Mouse (Mus musculus): ENCODE measurements at regions not wholly inside any gene's neighbourhood (a gene's known extent, or its start where the extent isn't known, plus 50 kb on each side); places are given as distances from the start of the nearest gene placed in this dataset.

DNA sequence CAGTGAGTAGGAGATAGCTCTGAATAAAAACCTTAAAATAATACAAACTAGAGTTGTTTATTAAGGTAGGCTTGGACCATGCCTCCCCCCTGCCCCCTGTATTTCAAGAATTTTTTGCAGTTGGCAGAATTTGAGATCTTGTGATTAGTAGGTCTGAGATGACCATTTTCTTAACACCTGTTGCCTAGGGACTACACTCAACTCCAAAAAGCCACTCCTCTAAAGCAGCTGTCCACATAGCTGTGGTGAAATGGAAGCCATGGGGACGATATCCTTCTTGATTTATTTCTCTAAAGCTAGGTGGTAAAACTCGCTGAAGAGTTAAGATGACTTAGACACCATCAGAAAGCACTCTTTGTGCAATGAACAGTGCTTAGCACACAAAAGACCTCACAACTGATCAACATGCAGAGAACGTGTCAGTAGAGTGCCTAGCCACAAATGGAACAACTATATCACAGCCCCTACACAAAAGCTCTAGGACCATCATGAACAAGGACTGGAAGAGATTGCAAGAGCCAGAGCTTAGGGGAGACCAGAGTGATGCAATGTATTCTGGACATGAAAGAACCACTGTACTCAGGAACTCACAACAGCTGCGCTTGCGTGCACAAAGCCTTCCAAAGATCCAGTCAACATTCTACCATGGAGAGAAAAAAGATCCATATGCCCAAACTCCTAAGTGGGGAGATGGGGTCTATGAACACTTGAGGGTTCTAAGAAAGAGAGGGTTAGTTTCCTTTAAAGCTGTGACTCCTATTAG lies 147.6 kb downstream of the Plk2 start:
- 74% methylated on average over 5 of the region's 5 CpGs for WGBS
- H3K36me3 ChIP-seq = no peaks in the 10 kb centered on the region
- H3K27ac ChIP-seq (replicated peaks) = no peak overlapping the region
- no peak for ATAC-seq (ENCODE audit: low read depth)
- no peaks in the 10 kb centered on the region for H3K9me3 ChIP-seq
- H3K4me1 ChIP-seq (replicated peaks) = no peaks in the 10 kb centered on the region
- no peak overlapping the region for H3K9ac ChIP-seq
- no peaks in the 10 kb centered on the region for H3K27me3 ChIP-seq
- H3K4me3 ChIP-seq = no peak overlapping the region
- H3K4me2 ChIP-seq = no peak overlapping the region

DNA sequence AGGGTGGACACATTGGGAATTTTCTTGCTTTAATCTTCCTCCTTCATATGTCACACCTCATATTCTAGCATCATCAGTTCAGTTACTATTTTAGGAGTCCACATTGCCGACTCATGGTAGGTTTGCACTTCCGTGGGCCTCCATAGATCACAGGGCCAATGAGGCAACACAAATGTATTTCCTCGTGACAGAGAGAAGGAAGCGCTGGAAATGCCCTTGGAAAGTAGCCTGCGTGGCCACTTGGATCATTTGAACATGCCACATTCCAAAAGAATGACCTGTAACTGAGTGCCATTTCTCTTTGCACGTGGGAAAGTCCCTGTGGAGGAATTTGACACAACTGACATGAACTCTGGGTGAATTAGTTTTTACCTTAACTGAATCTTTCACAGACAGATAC lies 150.6 kb downstream of the Plk2 start:
- WGBS = 73% methylated on average over 6 of the region's 6 CpGs
- Histone ChIP-seq H3K9ac (no peak overlapping the region), H3K9me3 (no peaks in the 10 kb centered on the region)

DNA sequence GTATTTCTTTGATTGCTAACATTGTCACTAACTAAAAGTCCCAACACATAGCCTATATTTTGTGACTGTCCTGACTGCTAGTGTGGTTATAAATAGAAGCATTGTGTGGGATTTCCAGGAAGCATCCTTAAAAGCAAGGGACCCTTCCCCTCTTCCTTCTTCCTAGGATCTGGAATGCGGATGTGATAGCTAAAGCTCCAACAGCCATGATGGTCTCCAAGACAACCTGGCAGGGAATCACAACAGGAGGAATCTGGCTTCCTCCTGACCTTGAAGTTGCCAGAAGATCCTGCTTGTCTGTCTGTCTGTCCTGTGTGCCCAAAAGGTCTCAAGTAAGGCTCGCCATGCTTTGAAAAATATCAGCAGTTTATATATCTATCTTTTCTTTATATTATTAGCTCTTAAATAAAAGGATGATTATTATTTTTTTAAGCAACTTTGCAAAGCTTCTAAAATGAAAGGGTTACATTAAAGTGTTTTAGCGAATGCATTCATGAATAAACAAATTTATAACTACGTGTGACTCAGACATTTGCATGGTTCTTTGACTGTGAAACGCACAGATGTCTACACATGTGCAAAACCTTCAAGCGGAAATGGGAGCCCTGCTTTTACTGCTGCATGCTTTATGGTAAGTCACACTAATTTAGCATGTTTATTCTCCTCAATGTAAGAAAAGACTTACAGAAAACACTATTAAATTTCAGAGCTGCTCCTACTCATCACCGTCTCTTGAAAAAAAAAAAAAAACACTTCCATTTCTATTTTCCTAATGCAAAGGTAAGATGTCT lies 160.9 kb downstream of the Plk2 start:
- Histone ChIP-seq H3K9ac (no peak overlapping the region), H3K27ac (replicated peaks) (no peak overlapping the region), H3K36me3 (no peaks in the 10 kb centered on the region), H3K27me3 (no peaks in the 10 kb centered on the region), H3K4me2 (no peak overlapping the region), H3K9me3 (no peaks in the 10 kb centered on the region), H3K4me1 (replicated peaks) (peaks cover 9% of the 10 kb centered on the region), H3K4me3 (no peak overlapping the region)
- no peak for ATAC-seq (ENCODE audit: low read depth)
- WGBS = 69% methylated on average over 7 of the region's 7 CpGs

More for the DNA sequence above, 150.6 kb downstream of the Plk2 start:
- ATAC-seq (ENCODE audit: low read depth) = no peak
- Histone ChIP-seq H3K36me3 (no peaks in the 10 kb centered on the region), H3K4me3 (no peak overlapping the region), H3K4me2 (no peak overlapping the region), H3K4me1 (replicated peaks) (no peaks in the 10 kb centered on the region), H3K27ac (replicated peaks) (no peak overlapping the region), H3K27me3 (no peaks in the 10 kb centered on the region)

DNA sequence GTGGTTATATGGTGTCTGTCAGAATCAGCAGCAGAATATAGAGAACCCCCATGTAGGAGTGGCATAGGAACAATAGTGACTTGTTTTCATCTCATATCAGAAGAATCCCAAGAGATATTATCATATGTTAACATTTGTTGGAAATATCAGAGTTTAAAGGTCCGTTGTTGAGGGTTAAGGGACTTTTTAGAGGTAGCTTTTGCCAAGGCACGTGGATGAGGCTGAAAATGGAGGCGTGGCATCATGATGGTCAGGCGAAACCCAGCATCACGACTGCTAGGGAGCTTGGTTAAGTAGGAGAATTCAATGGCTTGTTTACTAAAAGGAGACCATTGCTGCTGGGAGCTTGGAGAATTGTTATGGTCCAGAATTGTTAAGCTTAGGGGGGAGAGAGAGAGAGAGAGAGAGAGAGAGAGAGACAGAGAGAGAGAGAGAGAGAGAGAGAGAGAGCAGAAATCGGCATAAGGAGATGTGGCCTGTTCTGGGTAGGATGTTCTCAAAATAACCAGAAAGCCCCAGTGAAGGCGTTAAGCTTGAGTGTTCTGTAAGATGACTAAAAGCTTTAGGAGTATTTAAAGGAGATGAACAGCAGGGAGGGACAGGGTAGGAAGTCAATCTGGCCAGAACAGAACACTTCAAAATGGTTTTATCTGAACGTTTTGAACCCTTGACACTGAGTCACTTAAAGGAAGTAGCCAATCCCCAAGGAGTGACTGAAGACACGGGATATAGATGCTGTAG lies 161.7 kb downstream of the Plk2 start:
- Histone ChIP-seq H3K9ac (no peak overlapping the region), H3K27me3 (no peaks in the 10 kb centered on the region), H3K4me1 (replicated peaks) (peaks cover 9% of the 10 kb centered on the region), H3K27ac (replicated peaks) (no peak overlapping the region), H3K9me3 (no peaks in the 10 kb centered on the region), H3K36me3 (no peaks in the 10 kb centered on the region), H3K4me3 (no peak overlapping the region), H3K4me2 (no peak overlapping the region)
- ATAC-seq (ENCODE audit: low read depth) = no peak
- WGBS = 78% methylated on average over 9 of the region's 9 CpGs

DNA sequence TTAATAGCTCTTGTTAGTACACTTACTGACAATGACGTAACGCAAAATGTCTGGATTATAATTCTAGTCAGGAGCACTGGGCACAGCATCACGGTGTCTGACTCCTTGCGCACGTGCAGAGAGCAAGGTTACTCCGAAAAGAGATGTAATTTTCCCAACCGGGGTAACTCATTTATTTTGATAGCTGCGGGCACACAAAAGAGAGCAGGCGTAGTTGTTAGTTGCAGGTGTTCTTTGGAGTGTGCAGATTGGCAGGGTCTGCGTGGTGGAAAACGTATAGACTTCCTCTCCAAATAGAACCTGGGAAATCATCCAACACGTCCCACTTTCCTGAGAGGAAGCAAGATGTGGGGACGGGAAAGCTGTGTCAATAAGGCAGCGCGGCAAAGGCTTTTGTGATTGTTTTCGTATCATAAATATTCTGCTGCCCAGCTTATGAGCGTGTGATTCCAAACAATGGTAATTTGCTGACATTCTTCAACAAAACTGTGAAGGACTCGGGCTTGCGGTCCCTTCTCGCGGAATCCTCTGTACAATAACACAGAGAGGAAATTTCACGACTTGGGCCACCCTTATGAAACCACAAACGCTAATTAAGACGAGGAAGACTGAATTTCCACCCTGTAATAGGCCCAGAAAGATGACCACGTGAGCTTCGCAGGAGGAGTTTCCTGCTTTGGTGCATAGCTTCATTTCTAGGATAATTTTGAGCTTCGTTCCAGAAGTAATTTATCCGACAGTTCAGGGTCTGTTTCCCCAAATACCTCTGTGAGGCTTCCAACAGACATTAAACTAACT lies 163.3 kb downstream of the Plk2 start:
- Histone ChIP-seq H3K27me3 (no peaks in the 10 kb centered on the region), H3K9me3 (no peaks in the 10 kb centered on the region), H3K4me3 (no peak overlapping the region), H3K4me2 (peak overlapping the region; percentile 43), H3K4me1 (replicated peaks) (peaks cover 9% of the 10 kb centered on the region), H3K27ac (replicated peaks) (peak overlapping the region; percentile 59; the same call in 1 of the 2 replicates), H3K9ac (peak overlapping the region; percentile 39; the same call in 1 of the 2 replicates), H3K36me3 (no peaks in the 10 kb centered on the region)
- WGBS = 50% methylated on average over 28 of the region's 28 CpGs
- ATAC-seq (ENCODE audit: low read depth) = peak; percentile 63

DNA sequence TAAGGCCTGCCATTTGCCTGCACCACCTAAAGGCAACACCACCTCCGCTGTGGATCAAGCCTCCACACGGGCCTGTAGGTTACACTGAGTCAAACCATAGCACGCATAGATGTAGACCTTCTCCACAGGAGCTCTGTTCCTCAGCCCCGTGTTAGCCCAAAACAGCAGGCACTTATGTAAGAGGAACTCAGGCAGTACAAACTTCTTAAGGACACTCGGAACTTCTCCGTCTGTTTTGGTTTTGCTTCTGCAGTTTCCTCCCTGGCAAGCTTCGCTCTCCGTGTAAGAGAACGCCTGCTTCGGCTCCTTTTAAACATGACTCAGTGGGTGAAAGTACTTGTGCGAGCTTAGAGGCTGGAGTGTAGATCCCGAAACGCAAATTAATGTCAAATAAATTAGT lies 165.7 kb downstream of the Plk2 start:
- Histone ChIP-seq H3K4me1 (replicated peaks) (peaks cover 9% of the 10 kb centered on the region), H3K9me3 (no peaks in the 10 kb centered on the region), H3K27ac (replicated peaks) (no peak overlapping the region), H3K27me3 (no peaks in the 10 kb centered on the region), H3K4me3 (no peak overlapping the region), H3K9ac (no peak overlapping the region), H3K36me3 (no peaks in the 10 kb centered on the region), H3K4me2 (no peak overlapping the region)
- no peak for ATAC-seq (ENCODE audit: low read depth)
- WGBS = 89% methylated on average over 13 of the region's 13 CpGs

DNA sequence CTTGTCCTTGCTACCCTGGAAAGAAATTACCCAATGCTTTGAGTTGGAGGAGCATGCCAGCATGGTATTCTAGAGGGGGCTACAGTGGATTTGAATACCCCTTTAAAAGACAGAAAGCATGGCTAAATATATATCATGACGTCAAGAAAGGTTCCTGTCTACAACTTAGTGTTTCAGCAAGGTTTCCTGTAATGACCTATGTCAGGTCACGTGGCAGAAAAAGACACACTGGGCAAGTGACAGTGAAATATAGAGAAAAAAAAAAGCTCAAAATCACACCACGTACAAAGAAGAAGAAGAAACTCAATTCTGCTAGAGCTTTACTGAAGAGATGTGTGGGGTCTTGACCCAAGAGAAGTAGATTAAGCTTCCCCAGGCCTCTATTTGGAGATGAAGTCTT lies 167.7 kb downstream of the Plk2 start:
- peaks cover 9% of the 10 kb centered on the region for H3K4me1 ChIP-seq (replicated peaks)
- WGBS = 78% methylated on average over 3 of the region's 3 CpGs

DNA sequence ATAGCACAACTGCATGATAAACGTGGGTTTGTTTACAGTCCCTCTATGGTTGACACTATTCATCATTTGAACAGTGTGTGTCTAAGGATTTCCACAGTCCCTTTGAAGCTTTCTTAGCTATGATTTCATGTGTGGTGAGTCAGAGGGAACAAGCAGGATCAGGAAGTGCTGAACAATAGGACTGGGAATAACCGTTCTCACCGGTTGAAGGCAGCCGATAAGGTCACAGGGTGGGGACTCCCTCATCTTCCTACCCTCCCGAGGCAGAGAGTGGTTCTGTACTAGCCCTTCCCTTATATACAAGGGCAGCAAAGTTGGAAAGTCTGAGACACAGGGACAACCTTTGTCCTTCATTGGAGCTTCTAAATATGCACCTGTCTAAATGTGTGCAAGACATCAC lies 168.1 kb downstream of the Plk2 start:
- no peak overlapping the region for H3K4me2 ChIP-seq
- peaks cover 6% of the 10 kb centered on the region for H3K4me1 ChIP-seq (replicated peaks)
- H3K9ac ChIP-seq = no peak overlapping the region
- H3K4me3 ChIP-seq = no peak overlapping the region
- ATAC-seq (ENCODE audit: low read depth) = no peak
- no peaks in the 10 kb centered on the region for H3K27me3 ChIP-seq
- H3K9me3 ChIP-seq = no peaks in the 10 kb centered on the region
- H3K36me3 ChIP-seq = no peaks in the 10 kb centered on the region
- no peak overlapping the region for H3K27ac ChIP-seq (replicated peaks)
- 68% methylated on average over 5 of the region's 5 CpGs for WGBS

More for the DNA sequence above, 167.7 kb downstream of the Plk2 start:
- Histone ChIP-seq H3K27ac (replicated peaks) (no peak overlapping the region), H3K9me3 (no peaks in the 10 kb centered on the region), H3K27me3 (no peaks in the 10 kb centered on the region), H3K36me3 (no peaks in the 10 kb centered on the region), H3K9ac (no peak overlapping the region), H3K4me2 (no peak overlapping the region), H3K4me3 (no peak overlapping the region)
- ATAC-seq (ENCODE audit: low read depth) = no peak

DNA sequence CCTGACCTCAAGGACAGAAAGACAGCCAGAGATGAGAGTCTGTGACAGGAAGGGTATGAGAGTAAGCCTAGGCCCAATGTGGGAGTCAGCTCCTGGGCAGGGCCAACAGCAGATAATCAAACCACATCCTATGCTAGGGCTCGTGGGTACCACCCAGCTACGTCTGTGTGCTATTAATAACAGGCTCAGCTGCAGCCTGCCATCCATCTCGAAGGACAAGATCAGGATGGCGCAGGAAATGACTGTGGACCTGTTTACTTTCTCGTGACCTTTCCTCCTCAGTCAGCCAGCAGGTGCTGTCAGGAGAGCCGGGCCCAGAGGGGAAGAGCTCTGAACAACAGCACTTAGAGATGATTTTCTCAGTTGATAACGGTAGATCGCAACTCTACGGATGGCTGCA lies 169.1 kb downstream of the Plk2 start:
- no peak for ATAC-seq (ENCODE audit: low read depth)

DNA sequence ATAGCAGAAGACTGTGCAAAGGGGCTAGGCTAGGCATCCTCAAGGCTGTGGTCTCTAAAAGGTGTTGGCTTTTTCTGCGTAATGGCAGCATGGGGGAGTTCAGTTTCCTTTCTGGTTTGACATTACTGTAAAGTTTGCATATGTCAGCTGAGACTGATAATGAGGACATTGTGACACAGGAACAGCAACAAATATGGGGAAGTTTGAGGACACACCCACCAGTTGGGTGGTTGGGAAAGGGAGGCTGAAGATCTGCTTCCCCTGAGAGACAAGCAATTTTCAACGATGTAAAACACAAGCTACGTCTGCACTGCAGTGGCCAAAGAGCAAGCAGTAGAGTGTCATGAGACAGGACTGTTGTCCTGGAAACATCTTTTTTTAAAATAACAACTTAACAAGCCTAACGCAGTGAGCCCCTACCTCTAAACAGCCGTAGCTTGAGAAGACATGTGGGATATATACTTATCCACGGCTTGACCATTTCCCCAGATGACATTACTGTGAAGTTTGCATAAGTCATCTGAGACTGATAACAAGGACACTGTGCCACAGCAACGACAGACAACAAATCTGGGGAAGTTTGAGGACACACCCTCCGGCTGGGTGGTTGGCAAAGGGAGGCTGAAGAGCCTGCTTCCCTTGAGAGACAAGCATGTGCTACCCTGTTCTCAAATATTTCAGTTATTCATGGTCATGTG lies 173.8 kb downstream of the Plk2 start:
- Histone ChIP-seq H3K27ac (replicated peaks) (no peak overlapping the region), H3K4me3 (no peak overlapping the region), H3K4me2 (no peak overlapping the region), H3K9me3 (no peaks in the 10 kb centered on the region), H3K9ac (no peak overlapping the region), H3K4me1 (replicated peaks) (peaks cover 4% of the 10 kb centered on the region; the same call in 1 of the 2 replicates), H3K36me3 (no peaks in the 10 kb centered on the region), H3K27me3 (no peaks in the 10 kb centered on the region)
- no peak for ATAC-seq (ENCODE audit: low read depth)
- WGBS = 89% methylated on average over 8 of the region's 8 CpGs

More for the DNA sequence above, 169.1 kb downstream of the Plk2 start:
- Histone ChIP-seq H3K4me3 (no peak overlapping the region), H3K9me3 (no peaks in the 10 kb centered on the region), H3K36me3 (no peaks in the 10 kb centered on the region), H3K4me2 (no peak overlapping the region), H3K4me1 (replicated peaks) (no peaks in the 10 kb centered on the region), H3K27me3 (no peaks in the 10 kb centered on the region), H3K9ac (no peak overlapping the region), H3K27ac (replicated peaks) (no peak overlapping the region)
- 72% methylated on average over 9 of the region's 9 CpGs for WGBS

DNA sequence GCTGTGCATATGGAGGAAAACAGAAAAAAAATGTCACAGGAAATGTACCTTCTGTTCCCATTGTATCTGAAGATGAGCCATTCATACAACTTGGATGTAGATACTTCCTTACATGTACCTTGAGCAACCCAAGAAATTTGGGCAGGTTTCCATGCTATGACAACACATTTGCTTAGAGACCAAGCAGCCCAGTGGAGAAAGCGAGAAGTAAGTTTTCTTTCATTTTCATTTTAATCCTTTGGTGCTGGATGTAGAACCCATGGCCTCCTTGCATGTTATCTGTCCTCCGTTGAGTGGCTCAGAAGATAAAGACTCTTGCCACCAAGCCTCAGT lies 174.3 kb downstream of the Plk2 start:
- H3K9me3 ChIP-seq = no peaks in the 10 kb centered on the region
- no peak overlapping the region for H3K4me3 ChIP-seq
- no peak overlapping the region for H3K27ac ChIP-seq (replicated peaks)
- peaks cover 9% of the 10 kb centered on the region; the same call in 1 of the 2 replicates for H3K4me1 ChIP-seq (replicated peaks)
- ATAC-seq (ENCODE audit: low read depth) = no peak
- no peaks in the 10 kb centered on the region for H3K36me3 ChIP-seq
- no peaks in the 10 kb centered on the region for H3K27me3 ChIP-seq
- H3K9ac ChIP-seq = no peak overlapping the region
- no peak overlapping the region for H3K4me2 ChIP-seq
- 88% methylated on average over 2 of the region's 2 CpGs for WGBS
